8 mouse cellular contexts compared by ENCODE assay signal in the genomic region with DNA sequence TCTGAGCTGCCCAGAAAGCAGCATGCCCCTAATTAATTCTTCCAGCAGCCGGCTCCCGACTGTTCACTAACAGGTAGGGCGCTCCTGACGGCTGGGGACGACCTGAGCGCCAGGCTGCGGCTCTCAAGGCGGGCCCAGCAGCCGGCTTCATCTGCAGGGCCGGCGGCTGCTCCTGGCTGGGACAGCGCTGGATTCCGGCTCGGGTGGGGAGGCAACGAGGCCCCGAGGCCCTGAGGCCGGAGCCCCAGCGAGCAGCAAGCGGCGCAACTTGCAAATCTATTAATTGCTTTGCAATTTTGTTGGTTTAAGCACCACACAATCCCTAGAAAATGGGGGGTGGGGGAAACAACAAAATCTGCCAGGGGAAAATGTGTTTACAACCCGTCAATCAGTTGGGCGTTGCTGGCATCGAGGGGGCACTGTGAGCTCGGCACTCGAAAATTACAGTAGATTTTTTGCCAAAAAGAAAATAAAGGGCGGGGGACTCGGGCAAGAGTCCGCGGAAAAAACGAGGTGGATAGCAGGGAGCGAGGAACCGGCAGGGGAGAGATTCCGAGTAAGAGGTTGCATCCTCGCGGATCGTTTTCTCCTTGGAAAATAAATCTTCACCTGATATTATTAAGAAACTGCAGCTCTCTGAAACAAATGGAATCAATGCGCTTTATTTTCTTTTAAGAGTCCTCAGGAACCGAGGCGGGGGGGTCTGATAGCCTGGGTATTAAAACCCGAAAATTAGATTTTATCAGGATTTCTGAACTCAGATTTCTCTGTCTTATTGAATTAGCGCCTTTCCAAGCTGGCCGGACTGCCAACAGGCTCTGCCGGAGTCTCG. TPM values are rescaled to one million over a fixed set of nuclear protein-coding genes. Genes with fewer than 3 reads are reported as not detected.
DNase-seq lines count a peak whose midpoint lies in the region; ATAC-seq and TF ChIP-seq lines count a peak whose summit lies in the region.

No protein-coding gene starts in this region.

- H3K27ac ChIP-seq in heart, embryonic 10.5 days, result no peak overlapping the region
- H3K27ac ChIP-seq in bone marrow, adult 2 months (ENCODE audit: control insufficient read depth, insufficient read depth, low read depth, low read length, poor library complexity), result no peak overlapping the region
- no peak overlapping the region for H3K27ac ChIP-seq in heart, embryonic 15.5 days
- H3K27ac ChIP-seq in liver, embryonic 14.5 days, result no peak overlapping the region

- peak overlapping the region; percentile 100 for H3K4me2 ChIP-seq in heart, embryonic 15.5 days
- H3K4me2 ChIP-seq in liver, embryonic 14.5 days (ENCODE audit: low read depth), result peak overlapping the region; percentile 59

- TF ChIP-seq EP300 in liver, embryonic 14.5 days (IDR thresholded peaks at IDR 0.05; ENCODE audit: low read depth), result no peak

- DNase-seq in heart, embryonic 10.5 days (ENCODE audit: low spot score), result no peak
- DNase-seq in heart, adult 9 months (ENCODE audit: low spot score in 2 of 2), result no peak
- DNase-seq in liver, embryonic 14.5 days (ENCODE audit: low read depth in 3 of 3, low spot score in 3 of 3), result no peak
- DNase-seq in T-cell, adult 2 months (ENCODE audit: low spot score), result no peak
- no peak for DNase-seq in left cerebral cortex, adult 8-10 months (ENCODE audit: low spot score in 2 of 2)
- no peak for DNase-seq in layer of hippocampus, adult 9-11 months

- TF ChIP-seq CTCF in bone marrow, adult 2 months (IDR thresholded peaks at IDR 0.05; ENCODE audit: control insufficient read depth, insufficient read depth, low read length), result no peak
- TF ChIP-seq CTCF in liver, embryonic 14.5 days (IDR thresholded peaks at IDR 0.05; ENCODE audit: low read depth), result no peak

- H3K9me3 ChIP-seq in heart, embryonic 10.5 days, result no peaks in the 10 kb centered on the region
- no peaks in the 10 kb centered on the region for H3K9me3 ChIP-seq in heart, embryonic 15.5 days (replicated peaks)
- H3K9me3 ChIP-seq in liver, embryonic 14.5 days (ENCODE audit: control insufficient read depth, low read length), result no peaks in the 10 kb centered on the region

- peaks cover 52% of the 10 kb centered on the region for H3K4me1 ChIP-seq in heart, embryonic 10.5 days
- H3K4me1 ChIP-seq in bone marrow, adult 2 months (ENCODE audit: control insufficient read depth, insufficient read depth, low read length), result peaks cover 5% of the 10 kb centered on the region; the same call in 1 of the 2 replicates
- peaks cover 43% of the 10 kb centered on the region for H3K4me1 ChIP-seq in heart, embryonic 15.5 days (replicated peaks)
- no peaks in the 10 kb centered on the region for H3K4me1 ChIP-seq in liver, embryonic 14.5 days (replicated peaks; ENCODE audit: control insufficient read depth in 2 of 2, insufficient read depth in 2 of 2, low read length in 1 of 2)

- no peaks in the 10 kb centered on the region for H3K36me3 ChIP-seq in heart, embryonic 10.5 days
- H3K36me3 ChIP-seq in heart, embryonic 15.5 days, result no peaks in the 10 kb centered on the region
- no peaks in the 10 kb centered on the region for H3K36me3 ChIP-seq in liver, embryonic 14.5 days (replicated peaks; ENCODE audit: control insufficient read depth, insufficient read depth, low read depth)

- WGBS in heart, embryonic 10.5 days, result 1% methylated on average over 44 of the region's 44 CpGs
- 9% methylated on average over 44 of the region's 44 CpGs for WGBS in bone marrow, adult 2 months
- WGBS in heart, embryonic 15.5 days, result 2% methylated on average over 44 of the region's 44 CpGs
- WGBS in liver, embryonic 14.5 days (ENCODE audit: insufficient replicate concordance), result 2% methylated on average over 44 of the region's 44 CpGs

- TF ChIP-seq POLR2A in bone marrow, adult 2 months (IDR thresholded peaks at IDR 0.05; ENCODE audit: borderline replicate concordance, control insufficient read depth, low read depth, low read length), result no peak

- peaks cover 98% of the 10 kb centered on the region for H3K27me3 ChIP-seq in heart, embryonic 10.5 days (ENCODE audit: insufficient read depth, poor library complexity, severe bottlenecking)
- peaks cover 99% of the 10 kb centered on the region for H3K27me3 ChIP-seq in heart, embryonic 15.5 days
- peaks cover 67% of the 10 kb centered on the region for H3K27me3 ChIP-seq in liver, embryonic 14.5 days (ENCODE audit: control insufficient read depth, insufficient read depth, low read length)

- H3K9ac ChIP-seq in heart, embryonic 15.5 days, result no peak overlapping the region
- H3K9ac ChIP-seq in liver, embryonic 14.5 days (replicated peaks), result no peak overlapping the region

- H3K4me3 ChIP-seq in heart, embryonic 10.5 days, result peak overlapping the region; percentile 74
- peak overlapping the region; percentile 66 for H3K4me3 ChIP-seq in bone marrow, adult 2 months (replicated peaks; ENCODE audit: control insufficient read depth, low read depth, low read length)
- H3K4me3 ChIP-seq in heart, embryonic 15.5 days, result peak overlapping the region; percentile 68
- no peak overlapping the region for H3K4me3 ChIP-seq in liver, embryonic 14.5 days (ENCODE audit: insufficient read depth in 1 of 2, low read depth in 2 of 2, low read length in 2 of 2)

- no peak for ATAC-seq in heart, embryonic 15.5 days (replicated peaks; ENCODE audit: insufficient number of reproducible peaks, insufficient read depth, low FRiP score, low read depth)
- no peak for ATAC-seq in liver, embryonic 14.5 days (ENCODE audit: insufficient read depth)

RNA-seq across cellular contexts. Expression of gene Ntng2, which starts 2.3 kb away (rescaled TPM):
- 0.20 and 0.87 TPM in 2 replicates for polyA plus RNA-seq in heart, embryonic 10.5 days (2016; fragmentation: Nextera tagmentation; extraction: Ambion mirVana)
- 12.3 and 30.8 TPM in 2 replicates for polyA plus RNA-seq in bone marrow, adult 2 months (2011; ENCODE audit: insufficient read depth, insufficient read length, low replicate concordance, missing spikeins)
- polyA plus RNA-seq in heart, embryonic 15.5 days (2015; fragmentation: Nextera tagmentation; extraction: Ambion mirVana), result 0.20 TPM in 1 of 2 replicates, not detected in the other
- polyA plus RNA-seq in liver, embryonic 14.5 days (2012; rRNA removed), result 0.22 and 0.35 TPM in 2 replicates
- polyA plus RNA-seq in liver, embryonic 14.5 days (2014; fragmentation: Nextera tagmentation; extraction: Ambion mirVana), result 0.34 TPM in 1 of 2 replicates, not detected in the other
- 10 to 100 TPM; 71.9 to 82.7 (median 78.9) TPM for total RNA-seq in left cerebral cortex, adult 8-10 months (2022)

Comparison
In these comparisons a context has a peak if more than half of its experiments do, and no peak if none do; other contexts are left out.
1. H3K4me3 ChIP-seq: peak in heart, embryonic 10.5 days (single experiment), bone marrow, adult 2 months (single experiment) and heart, embryonic 15.5 days (single experiment); none in liver, embryonic 14.5 days (0 of 2).